Mouse (Mus musculus): ENCODE measurements around the gene Mrpl10.

The Mrpl10 gene

GRCm38 (mm10) chr11:97069333-97069732 lies 28.0 kb downstream of the Mrpl10 start:
- no peak for DNase-seq (ENCODE audit: low spot score in 2 of 2)

- no peak for DNase-seq (ENCODE audit: low spot score in 2 of 2)
Measured at GRCm38 (mm10) chr11:97069770-97070169, 28.4 kb downstream of the Mrpl10 start.

GRCm38 (mm10) chr11:97071129-97071528 lies 29.8 kb downstream of the Mrpl10 start:
- no peak for DNase-seq (ENCODE audit: low spot score in 2 of 2)

DNA sequence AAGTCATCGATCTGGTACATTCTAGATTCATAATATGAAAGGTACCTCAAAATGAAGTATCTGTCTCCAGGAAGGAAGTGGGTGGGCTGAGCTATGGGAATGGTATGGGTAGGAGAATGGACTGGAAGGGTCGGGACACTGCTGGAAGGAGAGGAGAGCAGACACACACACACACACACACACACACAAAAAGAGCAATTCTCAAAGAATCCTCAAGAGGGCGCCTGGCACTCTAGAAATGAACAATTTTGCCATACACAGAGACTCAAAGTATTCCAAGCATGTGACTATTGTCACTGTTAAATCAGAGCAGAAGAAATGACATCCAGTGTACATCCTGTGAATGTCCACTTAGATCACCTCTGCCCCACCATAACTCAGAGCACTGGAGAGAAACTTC lies 31.2 kb downstream of the Mrpl10 start:
- DNase-seq (ENCODE audit: low spot score in 2 of 2): peak; percentile 67 to 70

DNA sequence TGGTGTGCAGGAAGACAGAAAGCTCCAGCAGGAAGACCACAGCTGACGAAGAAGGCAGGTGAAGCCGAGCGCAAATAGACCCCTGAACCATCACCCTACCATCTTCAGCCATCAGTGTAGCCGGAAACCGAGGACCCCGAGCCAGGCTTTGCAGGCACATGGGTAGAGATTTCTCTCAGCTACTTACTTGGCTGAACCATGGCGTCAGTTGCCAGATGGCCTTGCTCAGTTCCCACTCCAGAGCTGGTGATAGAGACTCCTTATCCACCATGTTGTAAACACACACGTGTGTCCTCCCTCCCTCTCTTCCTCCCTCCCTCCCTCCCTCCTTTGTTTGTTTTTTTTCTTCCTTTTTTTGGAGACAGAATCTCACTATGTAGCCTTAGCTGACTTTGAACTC lies 32.9 kb downstream of the Mrpl10 start:
- DNase-seq (ENCODE audit: low spot score in 2 of 2): no peak

DNA sequence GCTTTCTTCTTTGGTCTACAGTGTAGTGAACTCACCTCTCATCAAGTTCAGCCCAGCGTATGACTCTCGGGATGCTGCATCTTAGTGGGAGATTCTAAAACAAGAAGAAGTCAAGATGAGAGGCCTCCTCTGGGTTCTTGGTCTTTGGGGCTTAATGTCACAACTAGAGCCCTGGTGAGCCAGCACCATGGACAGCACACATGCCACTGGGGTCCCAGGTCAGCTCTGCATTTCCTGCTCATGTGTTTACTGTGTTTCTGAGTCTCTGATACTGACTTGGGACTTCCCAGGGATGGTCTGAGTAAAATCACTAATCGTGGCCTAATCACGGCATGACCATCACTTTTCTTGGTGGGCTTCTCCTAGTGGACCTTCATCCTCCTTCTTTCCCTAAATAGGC lies 37.4 kb downstream of the Mrpl10 start:
- DNase-seq (ENCODE audit: low spot score in 2 of 2): no peak

DNA sequence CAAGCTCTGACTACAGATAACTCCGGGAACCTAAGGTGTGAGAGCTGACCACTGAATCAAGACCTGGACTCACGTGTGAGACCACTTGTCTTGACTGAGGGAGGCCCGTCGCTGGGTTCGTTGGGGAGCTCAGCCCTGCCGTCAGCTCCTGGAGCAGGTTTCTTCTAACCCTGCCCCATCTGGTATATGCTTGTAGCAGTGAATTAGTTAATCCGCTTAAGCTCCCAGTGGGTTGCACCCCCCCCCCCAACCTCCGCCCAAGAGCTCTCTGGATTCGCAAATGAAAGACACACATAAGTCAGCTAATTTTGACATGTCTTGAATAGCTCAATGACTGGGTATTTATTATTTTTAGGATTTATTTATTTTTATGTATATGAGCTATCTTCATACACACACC lies 38.9 kb downstream of the Mrpl10 start:
- no peak for DNase-seq (ENCODE audit: low spot score in 2 of 2)

DNA sequence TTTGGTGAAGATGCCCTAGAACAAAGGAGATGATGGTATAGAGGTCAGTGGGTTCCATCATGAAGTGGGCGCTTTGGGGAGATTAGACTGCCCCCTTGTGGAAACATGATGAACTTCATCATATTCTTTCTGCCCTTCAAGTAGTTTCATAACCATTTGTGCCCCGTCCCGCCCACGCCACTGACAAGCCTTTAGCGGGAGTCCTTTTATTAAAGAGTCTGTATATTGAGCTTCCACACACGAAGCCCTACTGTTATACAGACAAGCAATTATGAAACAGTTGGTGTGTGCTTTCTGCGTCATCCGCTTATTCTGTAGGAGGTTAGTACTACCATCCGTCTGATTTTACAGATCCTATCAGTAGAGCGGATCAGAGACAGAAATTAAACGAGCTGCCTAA lies 41.6 kb downstream of the Mrpl10 start:
- DNase-seq (ENCODE audit: low spot score in 2 of 2): peak; percentile 56 to 64

DNA sequence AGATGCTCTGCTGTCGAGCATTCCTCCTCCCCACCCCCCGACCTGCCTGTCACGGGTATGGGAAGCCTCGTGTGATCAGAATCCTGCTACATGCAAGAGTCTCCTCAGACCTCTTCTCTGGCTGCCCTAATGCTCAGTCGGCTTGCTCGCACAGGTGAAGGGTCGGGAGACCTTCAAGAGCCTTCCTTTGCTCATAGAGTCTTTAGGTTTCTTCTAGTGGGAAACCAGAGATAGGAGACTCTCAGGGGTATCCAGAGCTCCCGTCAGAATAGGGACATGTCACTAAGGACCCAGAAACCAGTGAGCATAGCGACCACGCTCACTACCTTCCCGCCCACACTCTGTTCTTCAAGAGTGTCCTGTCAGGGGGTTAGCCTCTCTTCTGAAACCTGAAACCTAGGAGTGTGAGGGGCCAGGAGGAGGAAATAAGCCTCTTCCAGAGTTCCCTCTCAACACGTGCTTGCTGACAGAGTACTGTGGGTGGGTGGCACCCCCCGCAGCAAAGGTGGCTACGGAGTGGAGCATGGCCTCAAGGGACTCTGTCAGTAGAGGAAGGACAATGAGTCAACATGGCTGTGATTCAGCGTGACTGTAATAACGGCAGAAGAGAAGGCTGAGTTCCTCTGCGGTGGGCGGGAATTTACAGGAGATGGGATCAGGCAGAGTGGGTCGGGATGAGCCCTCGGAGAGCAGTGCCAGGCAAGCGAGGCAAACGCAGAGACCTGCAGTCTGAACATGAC lies 42.2 kb downstream of the Mrpl10 start:
- DNase-seq (ENCODE audit: low spot score in 2 of 2): peak; percentile 64 to 74

DNA sequence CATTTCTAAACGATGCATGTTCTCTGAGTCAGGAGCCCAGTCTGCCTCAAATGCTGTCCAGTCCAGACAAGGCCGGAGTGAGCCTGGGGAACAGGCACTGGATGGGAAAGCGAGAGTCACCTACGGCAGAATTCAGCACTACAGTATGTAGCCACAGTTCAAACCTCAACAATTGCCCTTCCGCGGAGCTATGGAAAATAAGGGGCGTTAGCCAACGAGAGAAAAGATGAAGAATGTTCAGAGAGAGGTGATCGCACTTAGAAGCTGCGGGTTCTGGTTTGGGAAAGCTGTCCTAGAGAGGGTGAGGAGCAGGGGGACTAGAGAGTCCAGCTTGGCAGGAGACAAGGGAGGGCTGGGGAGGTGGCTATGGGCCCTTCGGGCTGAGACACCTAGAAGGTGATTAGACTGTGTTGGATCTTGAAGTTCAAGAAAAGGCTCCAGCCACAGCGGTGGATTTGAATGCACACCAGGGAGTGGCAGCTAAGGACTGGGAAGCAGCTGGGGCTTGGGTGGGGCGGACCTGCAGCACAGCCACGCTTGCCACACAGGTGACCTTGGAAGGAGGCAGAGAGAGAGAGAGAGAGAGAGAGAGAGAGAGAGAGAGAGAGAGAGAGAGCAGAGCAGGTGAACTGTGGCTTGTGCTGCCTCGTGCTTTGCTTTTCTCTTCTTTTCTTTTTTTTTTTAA lies 43.6 kb downstream of the Mrpl10 start:
- DNase-seq (ENCODE audit: low spot score in 2 of 2): no peak

DNA sequence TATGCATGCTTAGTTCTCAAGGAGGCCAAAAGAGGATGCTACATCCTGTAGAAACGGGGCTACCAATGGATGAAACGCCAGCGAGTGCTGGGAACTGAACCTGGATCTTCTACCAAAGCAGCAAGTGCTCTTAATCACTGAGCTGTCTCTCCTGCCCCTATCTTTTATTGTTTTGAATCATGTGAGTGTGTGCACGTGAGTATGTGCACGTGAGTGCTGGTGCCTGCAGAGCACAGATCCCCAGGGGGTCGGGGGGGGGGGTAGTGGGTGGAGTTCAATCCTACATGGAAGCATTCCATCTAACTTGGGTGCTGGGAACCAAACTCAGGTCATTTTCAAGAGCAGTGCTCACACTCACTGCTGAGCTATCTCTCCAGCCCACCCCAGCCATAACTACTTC lies 45.0 kb downstream of the Mrpl10 start:
- DNase-seq (ENCODE audit: low spot score in 2 of 2): no peak

DNA sequence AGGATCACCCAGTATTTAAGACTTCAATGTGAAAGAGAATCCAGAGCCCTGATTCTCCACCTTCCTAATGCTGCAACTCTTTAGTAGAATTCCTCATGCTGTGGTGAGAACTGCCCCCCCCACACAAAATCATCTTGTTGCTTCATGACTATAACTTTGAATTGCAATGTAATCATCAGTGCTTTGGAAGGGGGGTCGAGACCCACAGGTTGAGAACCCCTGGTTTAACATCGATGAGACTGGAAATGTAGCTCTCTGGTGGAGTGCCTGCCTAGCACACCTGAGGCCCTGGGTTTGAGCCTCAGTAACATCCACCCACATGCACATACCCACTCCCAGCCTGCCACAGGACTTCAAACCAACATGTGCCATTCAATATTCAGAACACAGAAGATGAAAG lies 53.2 kb downstream of the Mrpl10 start:
- DNase-seq (ENCODE audit: low spot score in 2 of 2): no peak

- DNase-seq (ENCODE audit: low spot score in 2 of 2): no peak
Measured at GRCm38 (mm10) chr11:97098791-97099190, 57.4 kb downstream of the Mrpl10 start.

Measured in right cerebral cortex, adult 2 months (tissue).